Mouse (Mus musculus) midbrain, embryonic 12.5 days (tissue): ENCODE data around the gene Tenm3. TPM values are rescaled to one million over a fixed set of nuclear protein-coding genes. Genes with fewer than 3 reads are reported as not detected.

Source experiments
- ATAC-seq: fragments of 200-750 bp; cut with Nextera tagmentation; 2 replicates; pipeline ENCODE4 v1.8.0; 2017; ENCODE audit warnings: low read depth, moderate TSS enrichment, moderate library complexity; ENCODE audit not compliant: low FRiP score
- H3K27ac ChIP-seq: fragments of 300-500 bp; sonication (generic); replicated peaks from 2 replicates; pipeline ENCODE4 v1.5.1; 2016; ENCODE audit warnings: mild to moderate bottlenecking
- H3K27me3 ChIP-seq: fragments of 300-500 bp; sonication (generic); 2 replicates; pipeline ENCODE4 v1.6.1; 2016; ENCODE audit warnings: mild to moderate bottlenecking
- H3K36me3 ChIP-seq: fragments of 300-500 bp; sonication (generic); 2 replicates; pipeline ENCODE4 v1.6.1; 2016
- H3K4me1 ChIP-seq: fragments of 300-500 bp; sonication (generic); 2 replicates; pipeline ENCODE4 v1.6.1; 2016
- H3K4me2 ChIP-seq: fragments of 300-500 bp; sonication (generic); replicated peaks from 2 replicates; pipeline ENCODE4 v1.6.1; 2016; ENCODE audit warnings: mild to moderate bottlenecking, moderate library complexity
- H3K4me3 ChIP-seq: fragments of 300-500 bp; sonication (generic); 2 replicates; pipeline ENCODE4 v1.5.1; 2016; ENCODE audit warnings: mild to moderate bottlenecking
- H3K9ac ChIP-seq: fragments of 300-500 bp; sonication (generic); replicated peaks from 2 replicates; pipeline ENCODE4 v1.6.1; 2016; ENCODE audit warnings: mild to moderate bottlenecking, moderate library complexity
- H3K9me3 ChIP-seq: fragments of 300-500 bp; sonication (generic); 2 replicates; pipeline ENCODE4 v1.6.1; 2016; ENCODE audit warnings: mild to moderate bottlenecking
- WGBS: fragments of 180-500 bp; shearing (Covaris S2); methylation state at CpG from one replicate; pipeline ENCODE4 v1.1.7; 2016; 5-methylcytosine and 5-hydroxymethylcytosine counted together
- polyA plus RNA-seq: library from polyadenylated mRNA; unstranded; fragments of >200 nt; fragmentation: Nextera tagmentation; extraction: Ambion mirVana; gene quantifications from 2 replicates; pipeline ENCODE4 v1.2.1, GENCODE M21; 2016

The Tenm3 gene
- polyA plus RNA-seq, 1 experiment from 2014 or later: 63.9 TPM

DNA sequence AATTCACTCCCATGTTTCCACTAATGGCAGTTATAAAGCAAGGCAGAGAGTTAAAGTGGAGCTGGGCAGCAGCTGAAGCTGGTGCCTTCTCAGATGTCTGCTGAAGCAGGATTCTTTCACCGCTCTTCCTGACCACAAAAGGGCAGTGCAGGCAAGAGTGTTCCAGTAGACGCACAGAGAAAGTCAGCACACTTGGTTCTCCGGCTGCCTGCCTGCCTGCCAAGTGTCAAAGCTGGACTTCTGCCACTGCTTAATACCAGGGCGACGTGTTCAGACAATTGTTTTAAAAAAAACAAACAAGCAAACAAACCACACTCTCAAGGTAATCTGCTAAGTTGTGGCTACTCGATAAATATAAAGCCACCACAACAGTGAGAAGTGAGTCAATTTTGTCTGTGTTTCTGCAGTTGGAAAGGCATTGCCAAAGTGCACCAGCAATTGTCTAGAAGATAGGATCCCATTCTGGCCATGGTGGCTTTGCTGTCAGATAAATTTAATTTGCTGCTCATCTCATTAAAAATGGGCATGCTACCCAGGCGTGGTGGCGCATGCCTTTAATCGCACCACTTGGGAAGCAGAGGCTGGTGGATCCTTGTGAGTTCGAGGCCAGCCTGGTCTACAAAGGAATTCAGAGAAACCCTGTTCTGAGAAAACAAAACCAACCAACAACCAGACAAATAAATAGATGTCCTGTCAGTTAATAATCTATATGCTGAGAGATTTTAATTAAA lies 152.9 kb downstream of the Tenm3 start:
- H3K9ac ChIP-seq: no peak overlapping the region
- H3K4me3 ChIP-seq: no peak overlapping the region
- no peak overlapping the region for H3K27ac ChIP-seq
- H3K36me3 ChIP-seq: no peaks in the 10 kb centered on the region
- WGBS: 79% methylated on average over 10 of the region's 10 CpGs
- no peaks in the 10 kb centered on the region for H3K27me3 ChIP-seq
- peaks cover 8% of the 10 kb centered on the region; the same call in 1 of the 2 replicates for H3K4me1 ChIP-seq
- no peak overlapping the region for H3K4me2 ChIP-seq
- ATAC-seq: no peak
- H3K9me3 ChIP-seq: no peaks in the 10 kb centered on the region

DNA sequence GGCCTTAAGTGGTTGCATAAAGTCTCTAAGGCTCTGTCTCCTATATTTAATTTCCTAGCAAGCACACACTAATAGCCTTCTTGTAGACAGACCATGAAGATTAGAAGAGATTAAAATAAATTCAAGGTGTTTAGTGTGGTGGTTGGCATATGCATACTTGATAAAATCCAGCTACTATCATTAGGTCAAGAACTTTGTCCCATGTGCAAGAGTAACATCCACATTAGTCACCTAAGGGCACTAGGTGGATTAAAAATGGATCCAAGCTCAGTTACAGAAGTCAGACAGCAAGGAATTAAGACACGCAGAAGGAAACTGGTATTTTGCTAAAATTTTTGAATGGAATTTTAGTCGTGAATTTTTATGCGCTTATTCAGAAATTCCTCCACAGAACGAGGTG lies 155.0 kb downstream of the Tenm3 start:
- Histone ChIP-seq H3K27ac (no peak overlapping the region), H3K9me3 (no peaks in the 10 kb centered on the region), H3K4me1 (peaks cover 8% of the 10 kb centered on the region; the same call in 1 of the 2 replicates), H3K27me3 (no peaks in the 10 kb centered on the region), H3K4me3 (no peak overlapping the region), H3K36me3 (no peaks in the 10 kb centered on the region), H3K9ac (no peak overlapping the region), H3K4me2 (no peak overlapping the region)
- WGBS: 87% methylated on average over 4 of the region's 4 CpGs
- no peak for ATAC-seq

- Histone ChIP-seq H3K27me3 (no peaks in the 10 kb centered on the region), H3K27ac (no peak overlapping the region), H3K4me3 (no peak overlapping the region), H3K36me3 (no peaks in the 10 kb centered on the region), H3K9me3 (no peaks in the 10 kb centered on the region), H3K9ac (no peak overlapping the region), H3K4me1 (peaks cover 8% of the 10 kb centered on the region; the same call in 1 of the 2 replicates), H3K4me2 (no peak overlapping the region)
- ATAC-seq: no peak
- 79% methylated on average over 9 of the region's 9 CpGs for WGBS
These were observed 155.6 kb downstream of the Tenm3 start for GRCm38 (mm10) chr8:48688188-48688587.

GRCm38 (mm10) chr8:48673476-48673875 lies 170.3 kb downstream of the Tenm3 start:
- Histone ChIP-seq H3K27ac (no peak overlapping the region), H3K4me2 (no peak overlapping the region), H3K4me3 (no peak overlapping the region), H3K36me3 (peaks cover 10% of the 10 kb centered on the region), H3K27me3 (0 out of 2 replicates have a peak, but pooled peaks cover 6% of the 10 kb centered on the region), H3K9ac (no peak overlapping the region), H3K9me3 (no peaks in the 10 kb centered on the region), H3K4me1 (no peaks in the 10 kb centered on the region)
- no peak for ATAC-seq
- WGBS: 82% methylated on average over 2 of the region's 2 CpGs

- 94% methylated on average over 11 of the region's 11 CpGs for WGBS
- no peak for ATAC-seq
These were observed 171.3 kb downstream of the Tenm3 start for GRCm38 (mm10) chr8:48672471-48672870.

GRCm38 (mm10) chr8:48671318-48671717 lies 172.4 kb downstream of the Tenm3 start:
- Histone ChIP-seq H3K9ac (no peak overlapping the region), H3K27me3 (0 out of 2 replicates have a peak, but pooled peaks cover 6% of the 10 kb centered on the region), H3K9me3 (no peaks in the 10 kb centered on the region), H3K4me3 (no peak overlapping the region), H3K4me1 (no peaks in the 10 kb centered on the region), H3K27ac (no peak overlapping the region), H3K36me3 (peaks cover 10% of the 10 kb centered on the region), H3K4me2 (no peak overlapping the region)
- ATAC-seq: no peak
- WGBS: 89% methylated on average over 4 of the region's 4 CpGs

More at GRCm38 (mm10) chr8:48672471-48672870, 171.3 kb downstream of the Tenm3 start:
- H3K36me3 ChIP-seq: peaks cover 10% of the 10 kb centered on the region
- no peak overlapping the region for H3K4me3 ChIP-seq
- no peak overlapping the region for H3K9ac ChIP-seq
- H3K9me3 ChIP-seq: no peaks in the 10 kb centered on the region
- H3K27ac ChIP-seq: no peak overlapping the region
- no peaks in the 10 kb centered on the region for H3K4me1 ChIP-seq
- 0 out of 2 replicates have a peak, but pooled peaks cover 6% of the 10 kb centered on the region for H3K27me3 ChIP-seq
- H3K4me2 ChIP-seq: no peak overlapping the region

DNA sequence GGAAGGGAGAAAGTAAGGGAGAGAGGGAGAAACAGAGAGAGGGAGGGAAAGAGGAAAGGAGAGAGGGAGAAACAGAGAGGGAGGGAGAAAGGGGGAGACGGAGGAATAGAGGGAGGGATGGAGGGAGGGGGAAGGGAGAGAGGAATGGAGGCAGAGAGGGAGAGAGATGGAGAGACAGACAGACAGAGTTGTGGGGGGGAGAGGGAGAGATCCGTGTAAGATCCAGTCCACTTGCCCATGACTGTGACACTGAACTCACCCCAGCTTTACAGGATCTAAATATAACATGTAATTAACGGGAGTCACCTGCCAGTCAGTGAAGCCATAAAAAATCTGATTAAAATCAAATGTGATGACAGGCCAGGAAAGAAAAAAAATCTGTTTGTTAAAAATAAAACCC lies 172.9 kb downstream of the Tenm3 start:
- Histone ChIP-seq H3K4me3 (no peak overlapping the region), H3K9me3 (no peaks in the 10 kb centered on the region), H3K9ac (no peak overlapping the region), H3K4me2 (no peak overlapping the region), H3K27me3 (0 out of 2 replicates have a peak, but pooled peaks cover 2% of the 10 kb centered on the region), H3K4me1 (no peaks in the 10 kb centered on the region), H3K27ac (no peak overlapping the region), H3K36me3 (peaks cover 10% of the 10 kb centered on the region)
- ATAC-seq: no peak
- 79% methylated on average over 3 of the region's 3 CpGs for WGBS

DNA sequence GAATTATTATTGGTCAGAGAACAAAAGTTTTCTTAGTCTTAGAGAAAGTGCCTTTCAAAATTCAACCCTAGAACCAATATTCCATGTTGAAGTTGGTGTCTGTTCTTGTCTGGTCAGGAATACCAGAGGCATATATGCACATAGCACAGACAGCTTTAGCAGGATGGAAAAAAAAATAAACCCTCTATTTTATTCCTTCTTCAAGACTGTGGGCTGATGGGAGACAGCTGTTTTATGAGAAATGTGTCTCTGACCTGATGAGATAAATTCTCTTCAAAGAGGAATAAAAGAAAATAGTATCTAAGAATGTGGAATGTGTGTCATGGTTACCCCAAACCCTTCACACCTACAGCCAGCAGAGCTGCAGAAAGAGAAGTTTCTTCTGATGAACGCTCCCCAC lies 173.4 kb downstream of the Tenm3 start:
- Histone ChIP-seq H3K27ac (no peak overlapping the region), H3K36me3 (peaks cover 10% of the 10 kb centered on the region), H3K4me3 (no peak overlapping the region), H3K4me2 (no peak overlapping the region), H3K27me3 (no peaks in the 10 kb centered on the region), H3K9ac (no peak overlapping the region), H3K9me3 (no peaks in the 10 kb centered on the region), H3K4me1 (peaks cover 2% of the 10 kb centered on the region; the same call in 1 of the 2 replicates)
- WGBS: 77% methylated on average over 1 of the region's 1 CpGs
- no peak for ATAC-seq

DNA sequence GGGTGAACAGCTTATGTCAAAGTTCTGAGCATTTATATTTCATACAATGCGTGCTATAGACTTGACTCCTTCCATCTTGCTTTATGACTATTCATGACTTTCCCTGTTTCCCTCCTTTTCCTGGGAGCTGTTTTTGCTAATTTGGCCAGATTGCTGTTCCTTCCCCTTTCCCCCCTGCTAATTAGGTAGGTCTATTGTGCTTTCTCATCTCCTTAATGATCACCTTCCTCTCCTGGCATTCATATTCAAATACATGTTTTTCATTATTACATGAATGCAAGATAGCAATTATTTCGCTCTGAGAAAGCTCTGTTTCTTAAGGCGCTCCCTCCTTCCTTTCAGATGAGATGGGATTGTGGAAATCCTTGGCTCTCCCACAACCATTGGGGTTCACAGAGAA lies 178.6 kb downstream of the Tenm3 start:
- no peak overlapping the region for H3K27ac ChIP-seq
- peaks cover 4% of the 10 kb centered on the region; the same call in 1 of the 2 replicates for H3K4me1 ChIP-seq
- peaks cover 12% of the 10 kb centered on the region; the same call in 1 of the 2 replicates for H3K36me3 ChIP-seq
- H3K4me2 ChIP-seq: no peak overlapping the region
- H3K9me3 ChIP-seq: no peaks in the 10 kb centered on the region
- no peaks in the 10 kb centered on the region for H3K27me3 ChIP-seq
- no peak for ATAC-seq
- 84% methylated on average over 3 of the region's 3 CpGs for WGBS
- H3K4me3 ChIP-seq: no peak overlapping the region
- no peak overlapping the region for H3K9ac ChIP-seq

DNA sequence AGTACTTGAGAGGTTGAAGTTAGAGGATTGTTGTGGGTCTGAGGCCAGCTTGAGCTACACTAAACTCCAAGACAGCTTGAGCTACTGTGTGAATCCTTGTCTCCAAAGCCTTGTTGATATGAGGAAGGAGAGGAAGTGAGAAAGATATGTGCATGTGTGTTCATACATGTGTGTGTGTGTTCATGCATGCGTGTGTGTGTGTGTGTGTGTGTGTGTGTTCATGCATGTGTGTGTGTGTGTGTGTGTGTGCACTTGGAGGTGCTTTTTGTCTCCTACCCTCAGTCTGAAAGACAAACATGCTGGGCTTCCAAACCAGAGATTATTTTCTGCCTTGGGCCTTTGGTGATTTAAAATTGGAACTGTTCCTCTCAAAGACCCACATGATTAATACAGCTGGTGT lies 184.5 kb downstream of the Tenm3 start:
- Histone ChIP-seq H3K27me3 (no peaks in the 10 kb centered on the region), H3K4me3 (no peak overlapping the region), H3K4me2 (no peak overlapping the region), H3K9me3 (no peaks in the 10 kb centered on the region), H3K4me1 (peaks cover 3% of the 10 kb centered on the region; the same call in 1 of the 2 replicates), H3K9ac (no peak overlapping the region), H3K27ac (no peak overlapping the region), H3K36me3 (0 out of 2 replicates have a peak, but pooled peaks cover 8% of the 10 kb centered on the region)
- 89% methylated on average over 1 of the region's 1 CpGs for WGBS
- no peak for ATAC-seq

DNA sequence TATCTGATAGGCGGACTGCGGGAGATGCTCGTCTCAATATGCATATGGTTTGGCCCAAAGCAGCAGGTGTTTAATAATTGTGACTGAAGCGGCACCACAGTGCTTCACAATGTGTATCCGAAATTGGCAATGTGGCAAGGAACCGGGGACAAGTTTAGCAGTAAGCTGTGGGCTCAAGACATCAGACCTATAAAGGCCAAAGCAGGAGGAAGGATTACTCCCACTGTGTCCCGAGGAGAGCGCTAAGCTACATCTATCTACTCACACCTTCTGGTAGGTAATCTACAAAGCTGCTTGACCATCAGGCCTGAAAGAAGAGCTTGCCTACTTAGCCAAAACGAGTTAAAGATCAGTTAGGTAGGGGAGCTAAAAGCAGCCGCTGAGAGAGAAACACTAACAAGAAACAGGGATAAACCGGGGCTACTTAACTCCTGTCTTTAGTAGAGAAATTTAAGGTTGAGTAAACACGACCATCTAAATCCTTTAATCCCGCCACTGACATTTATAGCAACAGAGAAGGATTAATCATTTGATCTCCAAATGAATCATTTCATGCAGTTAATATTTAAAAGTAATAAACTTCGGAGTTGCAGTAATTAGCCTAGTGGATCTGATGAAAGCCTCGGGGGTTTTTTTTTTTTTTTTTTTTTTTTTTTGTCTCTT lies 188.2 kb downstream of the Tenm3 start:
- 30% methylated on average over 15 of the region's 15 CpGs for WGBS
- H3K4me2 ChIP-seq: no peak overlapping the region

DNA sequence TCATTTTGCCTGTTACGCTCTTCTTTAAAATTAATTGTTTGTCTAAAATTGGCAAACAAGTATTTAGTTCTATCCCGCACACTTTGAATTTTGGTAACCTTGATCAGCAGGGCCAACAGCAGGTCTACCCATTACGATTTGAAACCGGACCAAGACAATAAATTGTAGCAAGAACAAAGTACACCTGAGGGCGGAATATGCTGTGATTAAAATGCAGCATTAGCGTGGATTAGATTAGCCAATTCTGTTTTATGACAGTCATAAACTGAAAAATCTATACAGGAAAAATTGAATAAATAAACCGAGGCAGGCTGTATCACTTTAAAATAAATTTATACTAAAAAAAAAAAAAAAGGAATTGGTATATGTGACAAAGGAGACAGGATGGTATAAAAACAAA lies 193.9 kb downstream of the Tenm3 start:
- no peak overlapping the region for H3K9ac ChIP-seq
- no peaks in the 10 kb centered on the region for H3K9me3 ChIP-seq
- H3K4me3 ChIP-seq: no peak overlapping the region
- H3K27ac ChIP-seq: no peak overlapping the region
- no peaks in the 10 kb centered on the region for H3K27me3 ChIP-seq
- H3K36me3 ChIP-seq: no peaks in the 10 kb centered on the region
- H3K4me1 ChIP-seq: peaks cover 8% of the 10 kb centered on the region; the same call in 1 of the 2 replicates
- ATAC-seq: no peak
- 91% methylated on average over 7 of the region's 7 CpGs for WGBS
- H3K4me2 ChIP-seq: no peak overlapping the region

More for the DNA sequence above, 188.2 kb downstream of the Tenm3 start:
- Histone ChIP-seq H3K36me3 (no peaks in the 10 kb centered on the region), H3K9ac (no peak overlapping the region), H3K27ac (no peak overlapping the region), H3K9me3 (no peaks in the 10 kb centered on the region), H3K27me3 (no peaks in the 10 kb centered on the region), H3K4me1 (peaks cover 3% of the 10 kb centered on the region; the same call in 1 of the 2 replicates), H3K4me3 (no peak overlapping the region)
- no peak for ATAC-seq
